Mouse (Mus musculus): ENCODE measurements at regions not wholly inside any gene's neighbourhood (a gene's known extent, or its start where the extent isn't known, plus 50 kb on each side); places are given as distances from the start of the nearest gene placed in this dataset.

- TF ChIP-seq CTCF (IDR thresholded peaks at IDR 0.05; ENCODE audit: extremely low read depth, insufficient read depth, insufficient read length, insufficient replicate concordance) (no peak), POLR2A (IDR thresholded peaks at IDR 0.05; ENCODE audit: low read depth, low read length) (no peak)
Measured at GRCm38 (mm10) chr3:3001639-3002038, 2749.0 kb upstream of the Gm8797 start.
